Mouse (Mus musculus): ENCODE measurements around the gene Gadl1. TPM values are rescaled to one million over a fixed set of nuclear protein-coding genes. Genes with fewer than 3 reads are reported as not detected.

Gadl1 gene
- total and polyA plus RNA-seq, 3 experiments: 0.13 TPM; not detected in 2

DNA sequence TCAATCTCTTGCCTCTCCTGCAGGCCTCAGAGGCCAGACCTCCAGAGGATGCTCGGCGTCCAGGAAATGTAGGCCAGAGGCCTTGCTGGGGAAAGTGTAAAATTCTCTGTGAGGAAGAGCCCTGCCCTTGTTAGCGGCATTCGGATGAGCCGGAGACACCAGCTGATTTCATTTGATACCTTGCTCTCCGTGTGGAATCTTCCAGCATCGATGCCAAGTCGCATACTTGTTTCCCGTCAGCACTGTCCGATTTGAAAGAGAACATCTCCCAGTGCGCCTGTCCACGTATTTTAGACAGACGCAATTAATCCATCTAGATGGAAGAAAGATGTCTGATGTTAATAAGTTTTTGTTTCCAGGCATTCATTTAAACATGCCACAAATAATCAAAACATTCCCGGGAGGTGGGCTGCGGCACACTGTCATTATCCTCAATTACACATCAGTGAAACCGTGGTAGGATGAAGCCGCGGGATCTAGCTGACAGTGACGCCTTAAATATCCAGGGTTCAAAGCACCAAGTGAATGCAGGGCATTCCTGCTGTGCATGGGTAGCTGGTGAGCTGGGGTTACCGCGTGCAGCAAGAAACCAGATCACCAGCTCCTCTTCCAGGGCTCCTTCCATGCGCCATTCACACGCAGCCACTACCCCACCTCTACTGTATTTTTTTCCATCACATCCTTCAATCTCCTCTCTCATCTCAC is 86.8 kb downstream of the Gadl1 start:
- dilution Hi-C loops (cut with MboI; ENCODE audit: extremely low pct_ligation_motif_present, extremely low pct_unique_long_range_greater_than_20kb, low sequenced_read_pairs): no loop called here

GRCm38 (mm10) chr9:115998383-115998782 is 89.1 kb downstream of the Gadl1 start:
- peak overlapping the region; percentile 2; the same call in 1 of the 2 replicates for H3K4me2 ChIP-seq (ENCODE audit: insufficient read depth, low read depth, poor library complexity, severe bottlenecking)
- in situ Hi-C loops (cut with MboI; ENCODE audit: low pct_ligation_motif_present, low pct_unique_long_range_greater_than_20kb, low sequenced_read_pairs): no loop called here
- no peaks in the 10 kb centered on the region for H3K36me3 ChIP-seq (replicated peaks in 1 of 2; ENCODE audit: control insufficient read depth in 1 of 2, insufficient read depth in 1 of 2, low read length in 1 of 2)

More for the DNA sequence above, 86.8 kb downstream of the Gadl1 start:
- Histone ChIP-seq H3K9me3 (replicated peaks; ENCODE audit: low read length) (no peaks in the 10 kb centered on the region), H3K9ac (ENCODE audit: insufficient read depth, low read depth) (no peak overlapping the region), H3K27me3 (replicated peaks) (no peaks in the 10 kb centered on the region), H3K4me1 (ENCODE audit: control insufficient read depth in 1 of 2, insufficient read depth in 2 of 2) (peaks cover 4 to 21% of the 10 kb centered on the region in 2 experiments), H3K79me2 (replicated peaks; ENCODE audit: control insufficient read depth, extremely low read depth, insufficient read depth, poor library complexity, severe bottlenecking) (no peaks in the 10 kb centered on the region), H3K27ac (ENCODE audit: insufficient read depth, low read depth) (no peak overlapping the region), H3K36me3 (replicated peaks in 1 of 2; ENCODE audit: control insufficient read depth in 1 of 2, insufficient read depth in 1 of 2, low read length in 1 of 2) (no peaks in the 10 kb centered on the region), H3K4me2 (ENCODE audit: insufficient read depth, low read depth, poor library complexity, severe bottlenecking) (no peak overlapping the region), H3K4me3 (replicated peaks in 1 of 3; ENCODE audit: low read depth in 2 of 3, low read length in 2 of 3, poor library complexity in 1 of 3) (no peak overlapping the region)
- TF ChIP-seq ETS1 (conservative IDR thresholded peaks at IDR 0.05; ENCODE audit: low read depth, low read length) (no peak), CTCF (conservative IDR thresholded peaks at IDR 0.05 in 1 of 2, IDR thresholded peaks at IDR 0.05 in 1 of 2; ENCODE audit: low read depth in 2 of 2, low read length in 2 of 2) (no peak), ZNF384 (IDR thresholded peaks at IDR 0.05; ENCODE audit: low read depth, low read length) (no peak), IRF4 (IDR thresholded peaks at IDR 0.05; ENCODE audit: low read depth, low read length) (no peak), E2F4 (IDR thresholded peaks at IDR 0.05; ENCODE audit: insufficient replicate concordance, low read depth, low read length) (no peak), MXI1 (IDR thresholded peaks at IDR 0.05; ENCODE audit: low read depth, low read length) (no peak), PAX5 (IDR thresholded peaks at IDR 0.05; ENCODE audit: low read length) (no peak), CHD2 (IDR thresholded peaks at IDR 0.05; ENCODE audit: low read length) (no peak), JUN (IDR thresholded peaks at IDR 0.05; ENCODE audit: insufficient read depth, low read depth, low read length) (no peak), BHLHE40 (IDR thresholded peaks at IDR 0.05; ENCODE audit: low read depth, low read length) (no peak), POLR2AphosphoS2 (IDR thresholded peaks at IDR 0.05; ENCODE audit: low read depth, low read length) (no peak), GABPA (IDR thresholded peaks at IDR 0.05; ENCODE audit: insufficient replicate concordance, low read depth, low read length) (no peak), MEF2A (IDR thresholded peaks at IDR 0.05; ENCODE audit: borderline replicate concordance, low read depth, low read length) (no peak), UBTF (IDR thresholded peaks at IDR 0.05; ENCODE audit: low read depth, low read length) (no peak), CHD1 (IDR thresholded peaks at IDR 0.05; ENCODE audit: low read depth, low read length) (no peak), SMC3 (IDR thresholded peaks at IDR 0.05; ENCODE audit: low read depth, low read length) (no peak), USF2 (conservative IDR thresholded peaks at IDR 0.05; ENCODE audit: low read depth, low read length) (no peak), MYC (IDR thresholded peaks at IDR 0.05; ENCODE audit: low read depth, low read length) (no peak), MAFK (IDR thresholded peaks at IDR 0.05; ENCODE audit: insufficient replicate concordance, low read length) (no peak), ZC3H11A (IDR thresholded peaks at IDR 0.05; ENCODE audit: low read depth, low read length) (no peak)
- DNase-seq (ENCODE audit: extremely low read depth): no peak
- in situ Hi-C loops (cut with MboI; ENCODE audit: low pct_ligation_motif_present, low pct_unique_long_range_greater_than_20kb, low sequenced_read_pairs): no loop called here

More at GRCm38 (mm10) chr9:115998383-115998782, 89.1 kb downstream of the Gadl1 start:
- dilution Hi-C loops (cut with MboI; ENCODE audit: extremely low pct_ligation_motif_present, extremely low pct_unique_long_range_greater_than_20kb, low sequenced_read_pairs): no loop called here
- Histone ChIP-seq H3K9me3 (replicated peaks; ENCODE audit: low read length) (no peaks in the 10 kb centered on the region), H3K9ac (ENCODE audit: insufficient read depth, low read depth) (peak overlapping the region; percentile 15; the same call in 1 of the 2 replicates), H3K79me2 (replicated peaks; ENCODE audit: control insufficient read depth, extremely low read depth, insufficient read depth, poor library complexity, severe bottlenecking) (no peaks in the 10 kb centered on the region), H3K4me1 (ENCODE audit: control insufficient read depth in 1 of 2, insufficient read depth in 2 of 2) (peaks cover 4 to 21% of the 10 kb centered on the region in 2 experiments), H3K4me3 (replicated peaks in 1 of 3; ENCODE audit: low read depth in 2 of 3, low read length in 2 of 3, poor library complexity in 1 of 3) (no peak overlapping the region), H3K27me3 (replicated peaks) (no peaks in the 10 kb centered on the region), H3K27ac (ENCODE audit: insufficient read depth, low read depth) (no peak overlapping the region)
- no peak for TF ChIP-seq JUN (IDR thresholded peaks at IDR 0.05; ENCODE audit: insufficient read depth, low read depth, low read length)
- no peak for TF ChIP-seq CTCF (conservative IDR thresholded peaks at IDR 0.05 in 1 of 2, IDR thresholded peaks at IDR 0.05 in 1 of 2; ENCODE audit: low read depth in 2 of 2, low read length in 2 of 2)
- TF ChIP-seq USF2 (conservative IDR thresholded peaks at IDR 0.05; ENCODE audit: low read depth, low read length): no peak
- no peak for TF ChIP-seq ZMIZ1 (IDR thresholded peaks at IDR 0.05; ENCODE audit: low read depth, low read length)
- TF ChIP-seq USF1 (IDR thresholded peaks at IDR 0.05; ENCODE audit: low read depth, low read length): no peak
- no peak for TF ChIP-seq MEF2A (IDR thresholded peaks at IDR 0.05; ENCODE audit: borderline replicate concordance, low read depth, low read length)
- TF ChIP-seq ZNF384 (IDR thresholded peaks at IDR 0.05; ENCODE audit: low read depth, low read length): no peak
- no peak for TF ChIP-seq ETS1 (conservative IDR thresholded peaks at IDR 0.05; ENCODE audit: low read depth, low read length)
- no peak for TF ChIP-seq HCFC1 (IDR thresholded peaks at IDR 0.05; ENCODE audit: low read depth, low read length)
- no peak for DNase-seq (ENCODE audit: extremely low read depth)
